ENCODE assay signal across 8 mouse cellular contexts in the genomic region with DNA sequence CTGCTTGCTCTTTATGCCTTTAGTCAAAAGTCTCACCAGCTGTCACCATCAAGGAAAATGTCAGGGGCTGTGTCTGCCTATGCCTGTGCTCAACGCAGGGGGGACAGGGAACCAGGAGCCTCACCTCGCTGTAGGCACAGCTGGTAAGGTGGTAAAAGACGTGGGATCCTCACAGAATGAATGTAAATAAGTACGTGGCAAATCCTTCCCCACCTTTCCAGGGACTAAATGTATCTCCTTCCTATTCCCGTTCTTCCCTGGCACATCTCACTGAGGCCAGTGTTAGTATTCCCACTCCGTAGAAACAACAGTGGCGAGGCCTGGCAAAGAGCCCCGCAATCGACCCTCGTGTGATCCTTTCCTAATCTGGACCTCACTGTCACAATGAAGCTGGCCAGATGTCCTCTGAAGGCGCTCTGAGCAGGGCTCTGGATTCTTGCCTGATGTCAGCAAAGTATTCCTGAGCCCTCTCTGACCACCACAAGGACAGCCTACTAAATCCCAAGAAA.
A peak's percentile ranks its signal among the peaks of the same experiment; 100 is the strongest.
DNase-seq lines count a peak whose midpoint lies in the region; ATAC-seq and TF ChIP-seq lines count a peak whose summit lies in the region.

No protein-coding gene starts in this region.

- H3K9me3 ChIP-seq in heart, embryonic 15.5 days (replicated peaks), result no peaks in the 10 kb centered on the region
- no peaks in the 10 kb centered on the region for H3K9me3 ChIP-seq in lung, embryonic 14.5 days (ENCODE audit: low read depth, low read length)
- H3K9me3 ChIP-seq in midbrain, embryonic 16.5 days (replicated peaks; ENCODE audit: control insufficient read depth, low read length, poor library complexity, severe bottlenecking), result no peaks in the 10 kb centered on the region

- peak; percentile 82 for ATAC-seq in heart, embryonic 15.5 days (replicated peaks; ENCODE audit: insufficient number of reproducible peaks, insufficient read depth, low FRiP score, low read depth)
- peak; percentile 77; the same call in 1 of the 2 replicates for ATAC-seq in lung, embryonic 14.5 days (ENCODE audit: insufficient read depth)
- ATAC-seq in midbrain, embryonic 16.5 days, result no peak

- H3K4me3 ChIP-seq in heart, embryonic 15.5 days, result 0 out of 2 replicates have a peak overlapping the region, but pooled peaks have one; percentile 2
- no peak overlapping the region for H3K4me3 ChIP-seq in lung, embryonic 14.5 days (ENCODE audit: low read depth, low read length)
- no peak overlapping the region for H3K4me3 ChIP-seq in midbrain, embryonic 16.5 days (ENCODE audit: low read depth, low read length)

- H3K9ac ChIP-seq in heart, embryonic 15.5 days, result no peak overlapping the region
- H3K9ac ChIP-seq in lung, embryonic 14.5 days, result 0 out of 2 replicates have a peak overlapping the region, but pooled peaks have one; percentile 3
- H3K9ac ChIP-seq in midbrain, embryonic 16.5 days (ENCODE audit: low read depth, low read length), result no peak overlapping the region

- no peak for TF ChIP-seq CTCF in lung, embryonic 14.5 days (IDR thresholded peaks at IDR 0.05; ENCODE audit: low read depth)

- H3K36me3 ChIP-seq in heart, embryonic 15.5 days, result no peaks in the 10 kb centered on the region
- no peaks in the 10 kb centered on the region for H3K36me3 ChIP-seq in lung, embryonic 14.5 days (ENCODE audit: insufficient read depth)
- H3K36me3 ChIP-seq in midbrain, embryonic 16.5 days (ENCODE audit: control insufficient read depth, insufficient read depth, low read length), result no peaks in the 10 kb centered on the region

- peak overlapping the region; percentile 52 for H3K4me2 ChIP-seq in heart, embryonic 15.5 days
- 0 out of 2 replicates have a peak overlapping the region, but pooled peaks have one; percentile 10 for H3K4me2 ChIP-seq in lung, embryonic 14.5 days
- no peak overlapping the region for H3K4me2 ChIP-seq in midbrain, embryonic 16.5 days (ENCODE audit: low read length)

- peaks cover 13% of the 10 kb centered on the region for H3K4me1 ChIP-seq in heart, embryonic 15.5 days (replicated peaks)
- no peaks in the 10 kb centered on the region for H3K4me1 ChIP-seq in lung, embryonic 14.5 days (ENCODE audit: insufficient read depth)
- H3K4me1 ChIP-seq in midbrain, embryonic 16.5 days (ENCODE audit: control insufficient read depth, insufficient read depth, low read length), result peaks cover 6% of the 10 kb centered on the region; the same call in 1 of the 2 replicates

- 9% methylated on average over 11 of the region's 11 CpGs for WGBS in heart, embryonic 15.5 days
- 20% methylated on average over 11 of the region's 11 CpGs for WGBS in lung, embryonic 14.5 days
- WGBS in midbrain, embryonic 16.5 days, result 52% methylated on average over 11 of the region's 11 CpGs

- DNase-seq in gastrocnemius, postnatal 10 days, result peak; percentile 8
- no peak for DNase-seq in gastrocnemius, adult 8-10 months (ENCODE audit: low spot score in 2 of 2)
- DNase-seq in brain, adult 2 months (ENCODE audit: low read depth, low spot score), result peak; percentile 49
- DNase-seq in lung, embryonic 14.5 days, result peak; percentile 82
- DNase-seq in B cell, adult 2 months, result no peak
- no peak for DNase-seq in adrenal gland, adult 8-10 months

- H3K27ac ChIP-seq in heart, embryonic 15.5 days, result peak overlapping the region; percentile 68
- peak overlapping the region; percentile 43; the same call in 1 of the 2 replicates for H3K27ac ChIP-seq in lung, embryonic 14.5 days (ENCODE audit: low read depth)
- H3K27ac ChIP-seq in midbrain, embryonic 16.5 days (ENCODE audit: low read length), result no peak overlapping the region

- no peaks in the 10 kb centered on the region for H3K27me3 ChIP-seq in heart, embryonic 15.5 days
- H3K27me3 ChIP-seq in lung, embryonic 14.5 days (ENCODE audit: insufficient read depth, low read length), result no peaks in the 10 kb centered on the region
- no peaks in the 10 kb centered on the region for H3K27me3 ChIP-seq in midbrain, embryonic 16.5 days (ENCODE audit: control insufficient read depth, insufficient read depth, low read depth, low read length)

Comparison
In these comparisons a context has a peak if more than half of its experiments do, and no peak if none do; other contexts are left out.
1. DNase-seq: peak in gastrocnemius, postnatal 10 days (single experiment), brain, adult 2 months (single experiment) and lung, embryonic 14.5 days (single experiment); none in gastrocnemius, adult 8-10 months (0 of 2), B cell, adult 2 months (0 of 2) and adrenal gland, adult 8-10 months (single experiment).